Mouse (Mus musculus): ENCODE data around the gene Nceh1. TPM values are rescaled to one million over a fixed set of nuclear protein-coding genes. Genes with fewer than 3 reads are reported as not detected.

Nceh1 gene
- total and polyA plus RNA-seq, 2 experiments, result 8.9 to 32.5 TPM

DNA sequence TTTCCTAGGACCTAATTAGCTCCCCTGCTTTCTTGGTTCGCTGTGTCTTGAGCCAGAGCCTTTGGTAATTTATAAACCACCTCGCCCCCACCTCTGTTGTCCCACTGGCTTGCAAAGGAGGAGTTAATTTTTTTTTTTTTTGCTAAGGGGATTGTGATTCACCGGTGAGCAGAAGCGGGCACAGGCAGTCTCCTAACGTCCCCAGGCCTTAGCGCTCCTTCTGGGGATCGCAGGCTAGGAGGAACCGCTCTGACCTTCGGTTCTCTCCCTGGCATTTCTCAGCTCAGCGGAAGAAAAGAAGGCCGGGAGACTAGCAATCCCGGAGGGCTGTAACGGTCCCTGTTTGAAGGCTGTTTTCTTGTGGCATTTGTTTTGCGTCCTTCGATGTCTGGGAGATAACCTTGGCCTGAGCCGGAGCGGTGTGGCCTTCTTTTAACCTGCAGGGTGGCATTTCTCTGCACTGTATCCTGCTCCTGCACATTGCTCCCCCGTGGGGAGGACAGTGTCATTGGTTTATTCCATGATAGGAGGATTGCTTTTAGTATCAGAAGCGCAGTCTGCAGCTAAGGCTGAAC lies 923 bp downstream of the Nceh1 start:
- Histone ChIP-seq H3K9ac (ENCODE audit: low read depth, low read length) (peak overlapping the region; percentile 81), H3K27me3 (ENCODE audit: control insufficient read depth, insufficient read depth, low read length) (no peaks in the 10 kb centered on the region), H3K36me3 (ENCODE audit: control insufficient read depth, insufficient read depth, low read length) (no peaks in the 10 kb centered on the region), H3K27ac (replicated peaks; ENCODE audit: insufficient read depth, low read depth, low read length) (peak overlapping the region; percentile 30), H3K4me1 (ENCODE audit: control insufficient read depth, insufficient read depth, low read length) (peaks cover 10% of the 10 kb centered on the region), H3K79me2 (ENCODE audit: control insufficient read depth, insufficient read depth, low read length) (peaks cover 9% of the 10 kb centered on the region; the same call in 1 of the 2 replicates), H3K4me3 (ENCODE audit: insufficient read depth, low read depth, low read length) (peak overlapping the region; percentile 77)
- DNase-seq (ENCODE audit: extremely low read depth, low read depth, low spot score), result peak; percentile 51
- 11% methylated on average over 19 of the region's 19 CpGs for WGBS
- TF ChIP-seq CTCF (IDR thresholded peaks at IDR 0.05; ENCODE audit: low read depth, low read length) (no peak), POLR2A (IDR thresholded peaks at IDR 0.05; ENCODE audit: extremely low read depth, insufficient read depth, low read length) (no peak)

DNA sequence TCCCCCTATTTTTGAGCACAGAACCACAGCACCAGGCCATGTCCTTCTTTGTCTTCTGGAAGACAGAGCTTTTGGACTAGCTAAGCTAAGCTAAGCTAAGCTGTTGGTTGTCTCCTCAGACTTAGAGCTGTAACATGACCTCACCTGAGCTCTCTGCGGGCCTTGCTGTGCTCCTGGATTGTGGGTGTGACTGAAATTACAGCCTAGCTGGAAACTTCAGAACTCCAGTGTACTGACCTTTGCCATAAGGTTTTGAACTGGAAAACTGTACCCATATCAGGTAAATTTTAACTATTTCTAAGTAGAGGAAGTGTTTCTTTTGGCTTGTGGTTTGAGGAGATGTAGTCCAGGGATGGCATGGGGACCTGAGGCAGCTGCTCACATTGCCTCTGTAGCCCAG lies 5.6 kb downstream of the Nceh1 start:
- TF ChIP-seq POLR2A (IDR thresholded peaks at IDR 0.05; ENCODE audit: extremely low read depth, insufficient read depth, low read length) (no peak), CTCF (IDR thresholded peaks at IDR 0.05; ENCODE audit: low read depth, low read length) (no peak)
- H3K36me3 ChIP-seq (ENCODE audit: control insufficient read depth, insufficient read depth, low read length), result no peaks in the 10 kb centered on the region
- peak overlapping the region; percentile 89 for H3K27ac ChIP-seq (replicated peaks; ENCODE audit: insufficient read depth, low read depth, low read length)
- peaks cover 28% of the 10 kb centered on the region for H3K4me1 ChIP-seq (ENCODE audit: control insufficient read depth, insufficient read depth, low read length)
- no peak overlapping the region for H3K4me3 ChIP-seq (ENCODE audit: insufficient read depth, low read depth, low read length)
- DNase-seq (ENCODE audit: extremely low read depth, low read depth, low spot score), result peak; percentile 80
- no peaks in the 10 kb centered on the region for H3K27me3 ChIP-seq (ENCODE audit: control insufficient read depth, insufficient read depth, low read length)
- peaks cover 26% of the 10 kb centered on the region for H3K79me2 ChIP-seq (ENCODE audit: control insufficient read depth, insufficient read depth, low read length)
- 38% methylated on average over 1 of the region's 1 CpGs for WGBS
- peak overlapping the region; percentile 54; the same call in 1 of the 2 replicates for H3K9ac ChIP-seq (ENCODE audit: low read depth, low read length)

DNA sequence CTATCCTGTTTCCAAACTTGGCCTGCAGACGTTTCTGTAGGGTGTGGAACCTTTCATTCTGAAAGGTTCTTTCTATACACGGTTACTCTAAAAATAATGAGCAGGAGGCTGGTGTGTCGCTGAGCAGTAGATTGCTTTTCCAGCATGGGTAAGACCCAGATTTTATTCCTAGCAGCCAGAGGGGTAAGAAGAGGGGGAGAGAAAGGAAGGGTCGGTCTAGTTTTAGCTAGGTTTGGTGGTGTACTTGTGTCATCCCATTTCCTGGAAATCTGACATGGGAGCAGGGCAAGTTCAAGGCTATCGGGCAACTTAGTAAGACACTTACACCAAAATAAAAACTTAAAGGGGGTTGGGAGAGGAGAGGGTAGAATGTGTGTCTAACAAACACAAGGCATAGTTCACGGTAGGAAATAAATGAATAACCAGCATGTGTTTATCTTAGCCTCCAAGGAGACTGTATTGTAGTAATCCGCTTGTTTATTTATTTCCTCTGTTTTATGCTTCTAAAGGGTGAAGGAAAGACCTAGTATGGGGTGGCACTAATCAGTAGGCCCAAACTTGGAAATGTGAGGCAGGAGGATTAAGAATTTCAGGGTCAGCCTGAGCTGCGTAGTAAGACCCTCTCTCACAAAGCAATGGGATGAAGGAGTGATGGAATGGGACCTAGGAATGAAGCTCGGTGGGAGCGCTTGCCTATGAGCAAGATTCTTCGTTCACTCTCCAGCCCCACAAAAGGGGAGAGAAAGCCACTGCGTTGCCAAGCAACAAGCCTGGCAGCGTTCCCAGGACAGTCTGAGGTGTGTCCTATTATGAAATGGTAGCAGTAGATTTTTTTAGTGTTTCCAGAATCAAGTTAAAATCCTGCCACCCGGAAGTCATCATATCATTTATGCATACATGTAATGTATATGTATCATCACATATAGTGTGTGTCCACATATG lies 6.8 kb downstream of the Nceh1 start:
- H3K79me2 ChIP-seq (ENCODE audit: control insufficient read depth, insufficient read depth, low read length), result peaks cover 24% of the 10 kb centered on the region
- TF ChIP-seq POLR2A (IDR thresholded peaks at IDR 0.05; ENCODE audit: extremely low read depth, insufficient read depth, low read length), result no peak
- no peak for TF ChIP-seq CTCF (IDR thresholded peaks at IDR 0.05; ENCODE audit: low read depth, low read length)
- 21% methylated on average over 14 of the region's 14 CpGs for WGBS
- DNase-seq (ENCODE audit: extremely low read depth, low read depth, low spot score), result peak; percentile 86
- H3K27me3 ChIP-seq (ENCODE audit: control insufficient read depth, insufficient read depth, low read length), result no peaks in the 10 kb centered on the region
- peak overlapping the region; percentile 16; the same call in 1 of the 2 replicates for H3K9ac ChIP-seq (ENCODE audit: low read depth, low read length)
- no peak overlapping the region for H3K4me3 ChIP-seq (ENCODE audit: insufficient read depth, low read depth, low read length)
- H3K4me1 ChIP-seq (ENCODE audit: control insufficient read depth, insufficient read depth, low read length), result peaks cover 28% of the 10 kb centered on the region
- peak overlapping the region; percentile 94 for H3K27ac ChIP-seq (replicated peaks; ENCODE audit: insufficient read depth, low read depth, low read length)
- no peaks in the 10 kb centered on the region for H3K36me3 ChIP-seq (ENCODE audit: control insufficient read depth, insufficient read depth, low read length)

DNA sequence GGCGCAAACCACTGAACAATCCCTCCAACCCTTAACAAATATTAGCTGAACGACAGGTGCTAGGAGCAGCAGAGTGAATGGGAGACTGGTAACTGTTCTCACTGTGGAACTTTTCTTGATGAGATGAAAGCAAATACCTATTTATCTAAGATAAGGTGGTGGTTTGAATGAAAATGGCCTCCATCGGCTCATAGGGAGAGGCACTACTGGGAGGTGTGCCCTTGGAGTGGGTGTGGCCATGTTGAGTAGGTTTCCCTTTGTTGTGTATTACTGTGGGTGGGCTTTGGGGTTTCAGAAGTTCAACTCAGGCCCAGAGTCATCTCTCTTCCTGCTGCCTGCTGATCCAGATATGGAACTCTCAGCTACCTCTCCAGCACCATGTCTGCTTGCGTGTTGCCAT lies 8.1 kb downstream of the Nceh1 start:
- H3K4me1 ChIP-seq (ENCODE audit: control insufficient read depth, insufficient read depth, low read length), result peaks cover 30% of the 10 kb centered on the region
- no peaks in the 10 kb centered on the region for H3K36me3 ChIP-seq (ENCODE audit: control insufficient read depth, insufficient read depth, low read length)
- no peak for TF ChIP-seq CTCF (IDR thresholded peaks at IDR 0.05; ENCODE audit: low read depth, low read length)
- no peak for TF ChIP-seq POLR2A (IDR thresholded peaks at IDR 0.05; ENCODE audit: extremely low read depth, insufficient read depth, low read length)
- no peaks in the 10 kb centered on the region for H3K27me3 ChIP-seq (ENCODE audit: control insufficient read depth, insufficient read depth, low read length)
- WGBS, result 67% methylated on average over 4 of the region's 4 CpGs
- no peak overlapping the region for H3K9ac ChIP-seq (ENCODE audit: low read depth, low read length)
- H3K4me3 ChIP-seq (ENCODE audit: insufficient read depth, low read depth, low read length), result no peak overlapping the region
- no peak overlapping the region for H3K27ac ChIP-seq (replicated peaks; ENCODE audit: insufficient read depth, low read depth, low read length)
- DNase-seq (ENCODE audit: extremely low read depth, low read depth, low spot score), result no peak
- peaks cover 25% of the 10 kb centered on the region for H3K79me2 ChIP-seq (ENCODE audit: control insufficient read depth, insufficient read depth, low read length)

DNA sequence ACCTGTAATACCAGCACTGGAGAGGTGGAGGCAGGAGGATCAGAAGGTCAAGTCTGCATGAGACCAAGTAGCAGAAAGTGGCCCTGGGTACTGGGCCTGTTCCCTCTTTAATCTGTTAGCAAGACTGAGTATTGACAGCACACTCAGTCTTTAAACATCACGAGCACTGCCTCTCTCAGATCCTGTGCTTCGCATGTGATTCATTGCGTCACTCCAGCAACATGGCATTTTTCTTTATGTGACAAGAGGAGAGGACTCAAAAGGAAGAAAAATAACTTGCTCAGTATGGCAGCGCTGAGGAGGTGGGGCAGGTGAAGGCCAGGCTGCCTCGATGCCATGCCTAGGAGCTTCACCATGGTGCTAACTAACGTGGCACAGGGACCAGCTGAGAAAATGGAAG lies 9.1 kb downstream of the Nceh1 start:
- no peak for TF ChIP-seq CTCF (IDR thresholded peaks at IDR 0.05; ENCODE audit: low read depth, low read length)
- no peak for TF ChIP-seq POLR2A (IDR thresholded peaks at IDR 0.05; ENCODE audit: extremely low read depth, insufficient read depth, low read length)
- H3K4me3 ChIP-seq (ENCODE audit: insufficient read depth, low read depth, low read length), result no peak overlapping the region
- no peaks in the 10 kb centered on the region for H3K27me3 ChIP-seq (ENCODE audit: control insufficient read depth, insufficient read depth, low read length)
- peak overlapping the region; percentile 17 for H3K27ac ChIP-seq (replicated peaks; ENCODE audit: insufficient read depth, low read depth, low read length)
- H3K9ac ChIP-seq (ENCODE audit: low read depth, low read length), result no peak overlapping the region
- 73% methylated on average over 6 of the region's 6 CpGs for WGBS
- no peaks in the 10 kb centered on the region for H3K36me3 ChIP-seq (ENCODE audit: control insufficient read depth, insufficient read depth, low read length)
- peaks cover 30% of the 10 kb centered on the region for H3K79me2 ChIP-seq (ENCODE audit: control insufficient read depth, insufficient read depth, low read length)
- peaks cover 32% of the 10 kb centered on the region for H3K4me1 ChIP-seq (ENCODE audit: control insufficient read depth, insufficient read depth, low read length)
- DNase-seq (ENCODE audit: extremely low read depth, low read depth, low spot score), result peak; percentile 30
